Mouse (Mus musculus) lung, postnatal 14 days (tissue): ENCODE results near the gene Crb3.
"Not testable (repeated sequence)": the region's sequence is repeated elsewhere in the genome, so short reads cannot be mapped to it uniquely, and the experiment has no call there.

ENCODE experiments used
- DNase-seq: peaks from one replicate; pipeline ENCODE4 v3.0.0; 2021

Crb3 gene

GRCm38 (mm10) chr17:57058891-57059485, at the start of gene Crb3:
Crb3 (plus strand) TSS chr17:57059105.
- DNase-seq = peak; percentile 24

- no peak for DNase-seq
Measured at GRCm38 (mm10) chr17:57010911-57011235, 48.0 kb upstream of the Crb3 start.

- peak; percentile 92 for DNase-seq
Measured at GRCm38 (mm10) chr17:57011236-57012141, 47.4 kb upstream of the Crb3 start, which contains the start of the genes Gtf2f1 and Gm17949. Gtf2f1 (minus strand) TSS chr17:57011288. Gm17949 (plus strand) TSS chr17:57011469.

- DNase-seq = no peak
Measured at GRCm38 (mm10) chr17:57012245-57012795, 46.6 kb upstream of the Crb3 start.

- DNase-seq = no peak
Measured at GRCm38 (mm10) chr17:57019693-57020092, 39.2 kb upstream of the Crb3 start.

- no peak for DNase-seq
Measured at GRCm38 (mm10) chr17:57020960-57021359, 37.9 kb upstream of the Crb3 start.

GRCm38 (mm10) chr17:57027471-57027870, 31.4 kb upstream of the Crb3 start:
- DNase-seq = no peak

GRCm38 (mm10) chr17:57029691-57030090, 29.2 kb upstream of the Crb3 start:
- no peak for DNase-seq

GRCm38 (mm10) chr17:57030931-57031660, 27.8 kb upstream of the Crb3 start, which contains the start of gene Khsrp:
Khsrp (minus strand) TSS chr17:57031522.
- DNase-seq = peak; percentile 35

- DNase-seq = peak; percentile 98
Measured at GRCm38 (mm10) chr17:57031661-57032420, 27.1 kb upstream of the Crb3 start.

- DNase-seq = no peak
Measured at GRCm38 (mm10) chr17:57032854-57033253, 26.1 kb upstream of the Crb3 start.

- DNase-seq = peak; percentile 13
Measured at GRCm38 (mm10) chr17:57038978-57039377, 19.9 kb upstream of the Crb3 start.

GRCm38 (mm10) chr17:57041554-57041953, 17.4 kb upstream of the Crb3 start, which contains the start of gene Slc25a41:
Slc25a41 (minus strand) TSS chr17:57041654.
- no peak for DNase-seq

GRCm38 (mm10) chr17:57047406-57047805, 11.5 kb upstream of the Crb3 start:
- no peak for DNase-seq

GRCm38 (mm10) chr17:57048816-57049215, 10.1 kb upstream of the Crb3 start:
- no peak for DNase-seq

- not testable (repeated sequence) for DNase-seq
Measured at GRCm38 (mm10) chr17:57051679-57052078, 7.2 kb upstream of the Crb3 start.

- DNase-seq = no peak
Measured at GRCm38 (mm10) chr17:57056246-57056645, 2.7 kb upstream of the Crb3 start.

- DNase-seq = peak; percentile 68
Measured at GRCm38 (mm10) chr17:57059486-57059977, 627 bp downstream of the Crb3 start, which contains the start of gene Slc25a23. Slc25a23 (minus strand) TSS chr17:57059863.

- peak; percentile 94 for DNase-seq
Measured at GRCm38 (mm10) chr17:57060231-57060801, 1.4 kb downstream of the Crb3 start.

GRCm38 (mm10) chr17:57061069-57061468, 2.2 kb downstream of the Crb3 start:
- DNase-seq = no peak

- peak; percentile 69 for DNase-seq
Measured at GRCm38 (mm10) chr17:57062011-57062521, 3.2 kb downstream of the Crb3 start.
